Mouse (Mus musculus): Measurements from ENCODE around the gene Cish. TPM values are rescaled to one million over a fixed set of nuclear protein-coding genes. Genes with fewer than 3 reads are reported as not detected.
"Not testable (repeated sequence)": the region's sequence is repeated elsewhere in the genome, so short reads cannot be mapped to it uniquely, and the experiment has no call there.

The Cish gene
- polyA plus RNA-seq, 1 experiment = 12.5 TPM

GRCm38 (mm10) chr9:107296501-107296965 lies 707 bp downstream of the Cish start:
- DNase-seq (ENCODE audit: low read depth, low spot score) = peak; percentile 93

GRCm38 (mm10) chr9:107297059-107297458 lies 1.2 kb downstream of the Cish start:
- DNase-seq (ENCODE audit: low read depth, low spot score) = no peak
- WGBS = under 1% methylated on average over 16 of the region's 16 CpGs

More at GRCm38 (mm10) chr9:107296501-107296965, 707 bp downstream of the Cish start:
- WGBS = under 1% methylated on average over 31 of the region's 31 CpGs

GRCm38 (mm10) chr9:107297658-107298057 lies 1.8 kb downstream of the Cish start:
- WGBS = 30% methylated on average over 4 of the region's 4 CpGs
- DNase-seq (ENCODE audit: low read depth, low spot score) = no peak

- WGBS = 21% methylated on average over 8 of the region's 8 CpGs
- DNase-seq (ENCODE audit: low read depth, low spot score) = no peak
These were observed 2.4 kb downstream of the Cish start for GRCm38 (mm10) chr9:107298059-107298780.

- WGBS = 42% methylated on average over 6 of the region's 6 CpGs
- DNase-seq (ENCODE audit: low read depth, low spot score) = no peak
These were observed 3.0 kb downstream of the Cish start for GRCm38 (mm10) chr9:107298876-107299275.

- DNase-seq (ENCODE audit: low read depth, low spot score) = no peak
- 90% methylated on average over 7 of the region's 7 CpGs for WGBS
These were observed 4.0 kb downstream of the Cish start for GRCm38 (mm10) chr9:107299783-107300182.

GRCm38 (mm10) chr9:107300224-107300973 lies 4.6 kb downstream of the Cish start:
- WGBS = 90% methylated on average over 30 of the region's 30 CpGs
- DNase-seq (ENCODE audit: low read depth, low spot score) = no peak

- DNase-seq (ENCODE audit: low read depth, low spot score) = no peak
- WGBS = 86% methylated on average over 17 of the region's 17 CpGs
These were observed 5.9 kb downstream of the Cish start for GRCm38 (mm10) chr9:107301554-107302331.

GRCm38 (mm10) chr9:107302592-107302991 lies 6.8 kb downstream of the Cish start:
- 59% methylated on average over 7 of the region's 7 CpGs for WGBS
- DNase-seq (ENCODE audit: low read depth, low spot score) = no peak

- 81% methylated on average over 9 of the region's 9 CpGs for WGBS
- no peak for DNase-seq (ENCODE audit: low read depth, low spot score)
These were observed 7.4 kb downstream of the Cish start for GRCm38 (mm10) chr9:107303121-107303820.

- WGBS = 88% methylated on average over 5 of the region's 5 CpGs
- no peak for DNase-seq (ENCODE audit: low read depth, low spot score)
These were observed 8.1 kb downstream of the Cish start for GRCm38 (mm10) chr9:107303900-107304299.

GRCm38 (mm10) chr9:107304383-107304782 lies 8.6 kb downstream of the Cish start:
- no peak for DNase-seq (ENCODE audit: low read depth, low spot score)
- WGBS = 55% methylated on average over 3 of the region's 3 CpGs

- no peak for DNase-seq (ENCODE audit: low read depth, low spot score)
- WGBS = 87% methylated on average over 4 of the region's 4 CpGs
These were observed 9.2 kb downstream of the Cish start for GRCm38 (mm10) chr9:107305012-107305411.

- DNase-seq (ENCODE audit: low read depth, low spot score) = no peak
- 19% methylated on average over 13 of the region's 13 CpGs for WGBS
These were observed 10.0 kb downstream of the Cish start for GRCm38 (mm10) chr9:107305601-107306542.

GRCm38 (mm10) chr9:107306673-107307072 lies 10.8 kb downstream of the Cish start:
- 100% methylated on average over 1 of the region's 1 CpGs for WGBS
- not testable (repeated sequence) for DNase-seq (ENCODE audit: low read depth, low spot score)

- DNase-seq (ENCODE audit: low read depth, low spot score) = no peak
- WGBS = 37% methylated on average over 11 of the region's 11 CpGs
These were observed 11.5 kb downstream of the Cish start for GRCm38 (mm10) chr9:107307099-107307872.

- DNase-seq (ENCODE audit: low read depth, low spot score) = no peak
- WGBS = 6% methylated on average over 12 of the region's 12 CpGs
These were observed 12.1 kb downstream of the Cish start for GRCm38 (mm10) chr9:107307886-107308285.

Measured in large intestine, adult 2 months (tissue).